Mouse (Mus musculus) kidney, postnatal 4 days (tissue): ENCODE results near the gene Nap1l4.
A peak's percentile ranks its signal among the peaks of the same experiment; 100 is the strongest.

Source experiments
- DNase-seq, 2 experiments: peaks; one replicate each; pipeline ENCODE4 v3.0.0; 2021; ENCODE audit warnings: mixed read lengths in 2 of 2

Nap1l4 gene

DNA sequence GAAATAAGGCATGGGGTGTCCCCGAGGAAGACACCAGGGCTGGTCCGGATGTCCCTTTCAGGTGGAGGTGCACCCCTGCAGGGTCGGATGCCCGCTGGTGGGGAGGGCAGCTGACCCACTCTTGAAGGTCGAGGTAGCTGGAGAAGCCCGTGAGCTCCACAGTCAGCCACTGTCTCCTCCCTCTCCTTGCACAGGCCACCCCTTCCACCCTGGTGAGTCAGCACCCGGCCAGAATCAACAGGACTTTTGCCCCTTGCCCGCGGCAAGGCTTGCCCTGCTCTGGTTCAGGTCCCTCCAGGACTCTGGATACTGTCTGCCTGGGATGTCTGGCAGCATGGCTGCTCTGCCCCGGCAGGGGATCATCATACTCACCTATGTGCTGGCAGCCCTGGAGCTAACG is 73.0 kb downstream of the Nap1l4 start:
- peak; percentile 40 to 67 for DNase-seq

DNA sequence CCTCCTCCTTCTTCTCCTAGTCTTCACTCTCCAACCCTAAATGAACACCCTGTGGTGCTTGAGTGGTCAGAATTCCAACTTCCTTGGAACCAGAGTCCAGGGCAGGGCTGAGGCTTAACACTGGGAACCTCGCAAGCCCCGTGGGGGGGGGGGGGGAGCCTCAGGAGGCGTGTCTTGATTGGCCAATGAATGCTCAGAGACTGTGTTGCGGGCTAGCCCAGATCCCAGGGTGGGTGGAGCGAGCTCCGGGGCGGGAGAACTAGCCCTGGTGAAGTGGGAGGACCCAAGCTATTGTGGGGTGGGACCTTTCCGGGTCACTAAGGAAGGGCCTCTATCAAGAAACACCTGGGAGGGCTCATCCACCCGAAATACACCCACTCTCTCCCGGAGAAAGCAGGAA is 74.1 kb downstream of the Nap1l4 start:
- DNase-seq = peak; percentile 30 to 58

DNA sequence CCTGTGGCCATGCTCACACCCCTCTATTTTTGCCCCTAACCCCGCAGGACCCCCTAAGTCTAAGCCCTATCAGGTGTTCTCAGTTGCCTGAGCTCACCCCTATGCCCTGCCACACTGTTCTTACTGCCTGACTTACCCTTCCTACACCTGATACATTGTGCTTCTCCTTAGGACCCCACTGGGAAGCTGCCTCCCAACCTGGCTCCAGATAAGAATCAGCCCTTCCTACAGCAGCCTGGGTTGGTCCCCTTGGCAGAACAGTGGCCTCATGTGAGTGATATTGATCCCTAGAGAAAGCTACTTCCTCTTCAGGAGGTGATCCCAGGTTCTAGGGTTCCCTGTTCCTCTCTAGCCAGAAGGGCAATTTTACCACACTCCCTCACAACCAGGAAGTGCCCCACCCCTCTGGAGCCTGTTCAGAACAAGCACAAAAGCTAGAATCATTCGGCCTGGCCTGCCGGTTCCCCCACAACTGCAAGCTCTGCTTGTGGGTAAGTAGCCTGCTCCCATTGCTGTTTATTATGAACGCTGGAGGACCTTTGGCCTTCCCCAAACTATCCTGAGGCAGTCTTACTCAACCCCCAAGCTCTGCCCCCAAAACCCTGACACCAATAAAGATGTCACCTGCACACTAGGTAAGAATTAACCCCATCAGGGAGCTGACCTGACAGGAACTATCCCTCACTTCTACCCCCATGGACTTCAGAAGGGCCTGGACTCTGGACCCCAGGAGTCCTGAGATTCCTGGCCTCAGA is 75.4 kb downstream of the Nap1l4 start, which contains the start of gene Slc22a18:
TSS of gene Slc22a18 (plus strand) at position 390 of the 755 bp plus-strand sequence.
- DNase-seq = peak; percentile 47 to 68

DNA sequence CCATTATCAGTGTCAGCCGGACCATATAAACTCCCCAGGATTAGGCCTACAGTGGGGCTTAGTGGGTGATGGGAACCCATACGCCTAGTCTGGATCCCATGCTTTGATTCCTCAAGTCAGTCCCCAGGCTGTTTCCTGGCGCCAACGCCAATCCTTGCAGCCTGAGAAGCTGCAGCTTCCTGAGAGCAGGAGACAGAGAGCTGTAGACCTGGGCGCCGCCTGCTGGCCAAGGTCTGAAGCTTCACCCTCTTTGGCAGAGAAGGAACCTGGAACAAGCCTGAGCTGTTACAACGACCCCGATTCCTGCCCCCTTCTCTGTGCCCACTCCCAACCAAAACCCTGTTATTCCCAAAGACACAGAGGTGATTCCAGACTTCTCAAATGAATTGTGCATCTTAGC is 79.0 kb downstream of the Nap1l4 start:
- peak; percentile 90 to 91 for DNase-seq

DNA sequence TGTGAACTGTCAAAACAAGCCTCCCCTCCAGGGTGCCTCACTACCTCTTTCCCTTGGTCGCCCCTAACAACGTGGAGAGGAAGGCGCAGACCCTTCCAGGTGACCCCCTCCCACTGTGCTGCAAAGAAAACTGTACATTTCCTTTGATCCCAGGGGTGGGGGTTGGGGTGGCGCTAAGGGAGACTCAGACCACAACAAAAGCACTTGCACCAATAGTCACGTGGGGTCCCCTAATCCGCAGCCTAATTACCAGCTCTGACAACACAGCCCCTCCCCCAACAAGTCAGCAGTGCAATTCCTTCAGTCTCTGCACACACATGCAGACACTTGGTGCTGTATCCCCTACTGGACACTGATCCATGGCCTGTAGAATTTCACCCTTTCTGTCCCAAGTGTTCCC is 81.2 kb downstream of the Nap1l4 start:
- no peak for DNase-seq

DNA sequence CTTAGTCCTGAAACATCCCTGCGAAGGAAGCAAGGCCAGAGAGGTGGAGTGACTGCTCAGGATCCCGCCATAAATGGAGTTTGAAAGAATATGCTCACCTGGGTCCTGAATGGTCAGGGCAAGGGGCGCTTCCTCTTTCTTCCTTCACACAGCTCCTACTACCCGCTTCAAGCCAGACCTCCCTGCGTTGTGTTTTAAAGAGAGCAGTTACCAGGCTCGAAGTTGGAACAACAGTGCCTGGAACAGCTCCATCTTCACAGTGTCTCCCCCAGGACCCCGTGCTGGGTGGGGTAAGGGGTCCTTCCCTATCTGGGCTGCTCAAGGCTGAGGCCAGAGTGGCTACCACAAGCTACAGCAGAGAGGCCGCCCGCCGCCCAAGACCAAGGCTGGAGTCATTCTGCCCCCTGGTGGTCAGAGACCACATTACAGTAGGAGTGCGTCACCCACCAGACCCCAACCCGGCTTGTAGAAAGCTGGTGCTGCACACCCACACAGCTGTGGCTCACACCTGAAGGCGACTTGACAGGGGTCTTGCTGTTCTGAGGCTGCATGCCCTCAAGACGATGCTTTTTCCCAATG is 82.7 kb downstream of the Nap1l4 start:
- peak; percentile 91 for DNase-seq

DNA sequence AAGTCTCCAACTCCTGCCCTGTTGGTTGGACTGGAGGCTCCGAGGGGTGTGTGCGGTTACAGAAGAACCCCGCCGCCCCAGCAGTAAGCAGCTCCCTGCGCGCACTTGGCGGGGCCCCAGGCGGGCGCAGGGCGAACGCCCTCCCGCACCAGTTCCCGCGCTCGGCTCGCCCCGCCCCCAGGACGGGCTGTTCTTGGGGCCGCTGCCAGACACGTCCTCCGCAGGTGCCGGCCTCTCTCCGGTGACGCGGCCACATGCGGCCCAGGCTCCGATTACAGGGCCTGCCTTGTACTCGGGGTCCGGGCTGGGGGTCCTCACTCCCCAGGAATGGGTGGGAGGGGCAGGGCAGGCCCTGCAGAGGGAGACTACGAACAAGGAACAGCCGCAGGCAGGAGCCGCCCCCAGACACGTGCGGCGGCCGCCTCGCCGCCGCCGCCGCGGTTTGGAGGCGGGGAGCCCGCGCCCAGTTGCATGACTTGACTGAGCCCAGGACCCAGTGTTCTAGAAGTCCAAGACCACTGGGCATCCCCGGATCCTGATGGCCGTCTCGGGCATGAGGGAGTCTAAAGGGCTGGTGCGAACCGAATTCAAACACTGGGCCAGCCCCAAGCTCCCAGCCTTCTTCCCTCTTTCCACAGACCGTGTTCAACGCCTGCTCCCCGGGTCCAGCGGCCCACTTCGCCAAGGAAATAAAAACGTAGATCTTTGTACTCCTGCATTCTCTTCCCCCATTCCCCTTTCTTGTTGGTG is 83.9 kb downstream of the Nap1l4 start:
- peak; percentile 70 to 78 for DNase-seq

DNA sequence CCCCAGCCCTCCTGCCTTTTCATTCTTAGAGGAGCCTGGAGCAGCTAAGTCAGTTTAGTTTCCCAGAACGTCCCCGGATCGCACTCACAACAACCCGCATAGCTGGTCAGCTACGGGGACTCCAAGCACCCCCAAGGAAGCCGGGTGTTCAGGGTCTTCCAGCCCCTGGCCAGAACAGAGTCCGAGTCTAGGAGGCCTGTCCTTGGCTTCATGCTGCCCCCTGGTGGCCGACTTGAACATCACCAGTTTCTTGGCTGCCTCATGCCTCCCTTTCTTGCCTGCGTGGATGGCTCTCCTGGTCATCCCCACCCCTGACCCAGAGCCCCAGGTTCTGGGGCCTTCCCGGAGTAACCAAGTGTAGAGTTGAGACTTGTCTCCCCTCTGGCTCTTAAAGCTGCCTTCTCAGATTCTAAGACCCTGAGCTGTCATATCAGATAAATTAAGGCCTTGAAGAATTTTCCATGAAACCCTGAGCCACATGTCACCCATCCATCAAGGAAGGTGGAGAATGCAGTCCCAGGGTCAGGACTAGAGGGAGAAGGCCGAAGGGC is 85.0 kb downstream of the Nap1l4 start:
- peak; percentile 88 to 89 for DNase-seq
